Mouse (Mus musculus): ENCODE results near the gene Eri2. TPM values are rescaled to one million over a fixed set of nuclear protein-coding genes. Genes with fewer than 3 reads are reported as not detected.

Eri2 gene
- polyA plus RNA-seq (2015; fragmentation: Nextera tagmentation; extraction: Ambion mirVana): 13.3 TPM in 2 replicates

- ATAC-seq (replicated peaks; ENCODE audit: extremely low read depth, insufficient read depth, low FRiP score): peak; percentile 98
- H3K9ac ChIP-seq (ENCODE audit: low read length): peak within 1 kb of the TSS; percentile 90
- no peaks in the 10 kb centered on the region for H3K9me3 ChIP-seq (replicated peaks; ENCODE audit: control insufficient read depth, low read length)
- H3K4me3 ChIP-seq (ENCODE audit: low read length): peak within 1 kb of the TSS; percentile 84
- H3K27ac ChIP-seq (ENCODE audit: low read length): peak within 1 kb of the TSS; percentile 85
- H3K36me3 ChIP-seq (ENCODE audit: control insufficient read depth, insufficient read depth): peaks cover 8% of the 10 kb centered on the region
- peaks cover 9% of the 10 kb centered on the region for H3K4me1 ChIP-seq (ENCODE audit: control insufficient read depth, insufficient read depth, low read length)
- H3K27me3 ChIP-seq (ENCODE audit: control insufficient read depth, insufficient read depth, low read length): no peaks in the 10 kb centered on the region
- peak within 1 kb of the TSS; percentile 91 for H3K4me2 ChIP-seq (ENCODE audit: low read depth, low read length)
- WGBS: under 1% methylated on average over 53 of the region's 53 CpGs
Observed at GRCm38 (mm10) chr7:119793586-119794250, at the start of gene Eri2, which contains the start of gene Rexo5. Eri2 (minus strand) TSS chr7:119794058. Rexo5 (plus strand) TSS chr7:119794006.

DNA sequence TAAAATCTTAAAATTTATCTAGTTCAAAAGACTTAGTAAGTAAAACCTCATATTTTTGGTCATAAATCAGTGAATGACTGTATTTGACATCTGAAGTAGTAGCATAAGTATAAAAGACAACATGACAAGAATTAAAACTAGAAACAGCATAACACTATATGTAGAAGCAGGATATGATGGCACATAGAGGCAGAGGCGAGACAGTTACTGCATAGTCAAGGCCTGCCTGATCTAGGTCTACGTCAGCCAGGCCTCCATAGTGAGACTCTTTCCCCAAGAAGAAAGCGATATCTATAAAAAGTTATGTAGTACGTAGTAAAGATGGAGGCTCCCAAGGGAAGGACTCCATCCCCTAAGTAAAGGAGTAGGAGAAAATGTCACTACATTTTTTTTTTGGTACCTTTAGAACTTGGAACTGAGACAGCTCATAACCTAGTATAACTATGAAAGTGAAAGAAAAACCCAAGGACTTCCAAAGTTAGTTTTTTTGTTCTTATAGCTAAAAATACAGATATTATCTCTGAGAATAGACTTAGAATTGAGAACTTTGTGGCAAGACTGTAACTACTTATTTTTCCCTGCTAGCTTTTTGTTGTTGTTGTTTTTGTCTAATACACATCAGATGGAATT is 48.1 kb upstream of the Eri2 start:
- H3K27me3 ChIP-seq (ENCODE audit: control insufficient read depth, insufficient read depth, low read length): no peaks in the 10 kb centered on the region
- no peak overlapping the region for H3K4me2 ChIP-seq (ENCODE audit: low read depth, low read length)
- no peaks in the 10 kb centered on the region for H3K4me1 ChIP-seq (ENCODE audit: control insufficient read depth, insufficient read depth, low read length)
- ATAC-seq (replicated peaks; ENCODE audit: extremely low read depth, insufficient read depth, low FRiP score): no peak
- H3K9me3 ChIP-seq (replicated peaks; ENCODE audit: control insufficient read depth, low read length): no peaks in the 10 kb centered on the region
- 91% methylated on average over 4 of the region's 4 CpGs for WGBS
- H3K27ac ChIP-seq (ENCODE audit: low read length): no peak overlapping the region
- no peak overlapping the region for H3K4me3 ChIP-seq (ENCODE audit: low read length)
- H3K36me3 ChIP-seq (ENCODE audit: control insufficient read depth, insufficient read depth): peaks cover 11% of the 10 kb centered on the region; the same call in 1 of the 2 replicates
- H3K9ac ChIP-seq (ENCODE audit: low read length): no peak overlapping the region

- 79% methylated on average over 4 of the region's 4 CpGs for WGBS
- Histone ChIP-seq H3K9ac (ENCODE audit: low read length) (no peak overlapping the region), H3K4me1 (ENCODE audit: control insufficient read depth, insufficient read depth, low read length) (no peaks in the 10 kb centered on the region), H3K36me3 (ENCODE audit: control insufficient read depth, insufficient read depth) (no peaks in the 10 kb centered on the region), H3K4me2 (ENCODE audit: low read depth, low read length) (no peak overlapping the region), H3K27ac (ENCODE audit: low read length) (no peak overlapping the region; the same call in 1 of the 2 replicates), H3K27me3 (ENCODE audit: control insufficient read depth, insufficient read depth, low read length) (no peaks in the 10 kb centered on the region), H3K4me3 (ENCODE audit: low read length) (no peak overlapping the region), H3K9me3 (replicated peaks; ENCODE audit: control insufficient read depth, low read length) (no peaks in the 10 kb centered on the region)
- ATAC-seq (replicated peaks; ENCODE audit: extremely low read depth, insufficient read depth, low FRiP score): 0 out of 2 replicates have a peak, but pooled peaks have one; percentile 32
Observed at GRCm38 (mm10) chr7:119835996-119836777, 42.3 kb upstream of the Eri2 start.

- Histone ChIP-seq H3K9ac (ENCODE audit: low read length) (no peak overlapping the region), H3K4me1 (ENCODE audit: control insufficient read depth, insufficient read depth, low read length) (no peaks in the 10 kb centered on the region), H3K27ac (ENCODE audit: low read length) (no peak overlapping the region), H3K27me3 (ENCODE audit: control insufficient read depth, insufficient read depth, low read length) (no peaks in the 10 kb centered on the region), H3K4me3 (ENCODE audit: low read length) (no peak overlapping the region), H3K4me2 (ENCODE audit: low read depth, low read length) (no peak overlapping the region), H3K36me3 (ENCODE audit: control insufficient read depth, insufficient read depth) (no peaks in the 10 kb centered on the region), H3K9me3 (replicated peaks; ENCODE audit: control insufficient read depth, low read length) (no peaks in the 10 kb centered on the region)
- 87% methylated on average over 1 of the region's 1 CpGs for WGBS
- no peak for ATAC-seq (replicated peaks; ENCODE audit: extremely low read depth, insufficient read depth, low FRiP score)
Observed at GRCm38 (mm10) chr7:119835371-119835770, 41.5 kb upstream of the Eri2 start.

GRCm38 (mm10) chr7:119808723-119809122 is 14.9 kb upstream of the Eri2 start:
- Histone ChIP-seq H3K9me3 (replicated peaks; ENCODE audit: control insufficient read depth, low read length) (no peaks in the 10 kb centered on the region), H3K36me3 (ENCODE audit: control insufficient read depth, insufficient read depth) (peaks cover 2% of the 10 kb centered on the region; the same call in 1 of the 2 replicates), H3K9ac (ENCODE audit: low read length) (no peak overlapping the region), H3K4me2 (ENCODE audit: low read depth, low read length) (no peak overlapping the region), H3K4me1 (ENCODE audit: control insufficient read depth, insufficient read depth, low read length) (no peaks in the 10 kb centered on the region), H3K27me3 (ENCODE audit: control insufficient read depth, insufficient read depth, low read length) (no peaks in the 10 kb centered on the region), H3K27ac (ENCODE audit: low read length) (no peak overlapping the region), H3K4me3 (ENCODE audit: low read length) (no peak overlapping the region)
- ATAC-seq (replicated peaks; ENCODE audit: extremely low read depth, insufficient read depth, low FRiP score): no peak
- 93% methylated on average over 3 of the region's 3 CpGs for WGBS

DNA sequence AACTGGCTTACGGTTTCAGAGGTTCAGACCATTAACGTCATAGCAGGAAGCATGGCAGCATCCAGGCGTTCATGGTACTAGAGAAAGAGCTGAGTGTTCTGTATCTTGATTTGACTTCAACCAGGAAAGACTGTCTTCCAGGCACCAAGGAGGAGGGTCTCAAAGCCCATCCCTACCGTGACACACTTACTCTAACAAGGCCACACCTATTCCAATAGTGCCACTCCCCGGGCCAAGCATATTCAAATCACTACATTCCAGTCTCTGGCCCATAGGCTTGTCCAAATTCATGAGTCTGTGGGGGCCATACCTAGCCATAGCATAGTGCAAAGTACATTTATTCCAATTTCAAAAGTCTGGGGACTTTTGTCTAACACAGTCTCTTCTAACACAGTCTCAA is 13.5 kb upstream of the Eri2 start:
- H3K4me2 ChIP-seq (ENCODE audit: low read depth, low read length): no peak overlapping the region
- H3K4me3 ChIP-seq (ENCODE audit: low read length): no peak overlapping the region
- no peak overlapping the region for H3K9ac ChIP-seq (ENCODE audit: low read length)
- ATAC-seq (replicated peaks; ENCODE audit: extremely low read depth, insufficient read depth, low FRiP score): no peak
- H3K27ac ChIP-seq (ENCODE audit: low read length): no peak overlapping the region
- H3K9me3 ChIP-seq (replicated peaks; ENCODE audit: control insufficient read depth, low read length): no peaks in the 10 kb centered on the region
- no peaks in the 10 kb centered on the region for H3K4me1 ChIP-seq (ENCODE audit: control insufficient read depth, insufficient read depth, low read length)
- H3K27me3 ChIP-seq (ENCODE audit: control insufficient read depth, insufficient read depth, low read length): no peaks in the 10 kb centered on the region
- H3K36me3 ChIP-seq (ENCODE audit: control insufficient read depth, insufficient read depth): peaks cover 2% of the 10 kb centered on the region; the same call in 1 of the 2 replicates
- WGBS: 93% methylated on average over 5 of the region's 5 CpGs

GRCm38 (mm10) chr7:119800991-119801390 is 7.1 kb upstream of the Eri2 start:
- no peak overlapping the region for H3K4me2 ChIP-seq (ENCODE audit: low read depth, low read length)
- no peak overlapping the region for H3K27ac ChIP-seq (ENCODE audit: low read length)
- H3K9ac ChIP-seq (ENCODE audit: low read length): no peak overlapping the region
- ATAC-seq (replicated peaks; ENCODE audit: extremely low read depth, insufficient read depth, low FRiP score): no peak
- no peaks in the 10 kb centered on the region for H3K27me3 ChIP-seq (ENCODE audit: control insufficient read depth, insufficient read depth, low read length)
- H3K36me3 ChIP-seq (ENCODE audit: control insufficient read depth, insufficient read depth): no peaks in the 10 kb centered on the region
- no peaks in the 10 kb centered on the region for H3K9me3 ChIP-seq (replicated peaks; ENCODE audit: control insufficient read depth, low read length)
- no peaks in the 10 kb centered on the region for H3K4me1 ChIP-seq (ENCODE audit: control insufficient read depth, insufficient read depth, low read length)
- no peak overlapping the region for H3K4me3 ChIP-seq (ENCODE audit: low read length)
- WGBS: 69% methylated on average over 3 of the region's 3 CpGs

- no peak for ATAC-seq (replicated peaks; ENCODE audit: extremely low read depth, insufficient read depth, low FRiP score)
- no peak overlapping the region for H3K27ac ChIP-seq (ENCODE audit: low read length)
- 96% methylated on average over 3 of the region's 3 CpGs for WGBS
- H3K36me3 ChIP-seq (ENCODE audit: control insufficient read depth, insufficient read depth): no peaks in the 10 kb centered on the region
- no peak overlapping the region for H3K4me2 ChIP-seq (ENCODE audit: low read depth, low read length)
- no peaks in the 10 kb centered on the region for H3K9me3 ChIP-seq (replicated peaks; ENCODE audit: control insufficient read depth, low read length)
- H3K4me3 ChIP-seq (ENCODE audit: low read length): no peak overlapping the region
- H3K27me3 ChIP-seq (ENCODE audit: control insufficient read depth, insufficient read depth, low read length): no peaks in the 10 kb centered on the region
- no peak overlapping the region for H3K9ac ChIP-seq (ENCODE audit: low read length)
- H3K4me1 ChIP-seq (ENCODE audit: control insufficient read depth, insufficient read depth, low read length): no peaks in the 10 kb centered on the region
Observed at GRCm38 (mm10) chr7:119800488-119800887, 6.6 kb upstream of the Eri2 start.

- H3K4me2 ChIP-seq (ENCODE audit: low read depth, low read length): peak overlapping the region; percentile 56
- H3K4me1 ChIP-seq (ENCODE audit: control insufficient read depth, insufficient read depth, low read length): peaks cover 9% of the 10 kb centered on the region
- H3K9ac ChIP-seq (ENCODE audit: low read length): no peak overlapping the region
- H3K4me3 ChIP-seq (ENCODE audit: low read length): peak overlapping the region; percentile 34
- H3K27ac ChIP-seq (ENCODE audit: low read length): no peak overlapping the region
- no peaks in the 10 kb centered on the region for H3K9me3 ChIP-seq (replicated peaks; ENCODE audit: control insufficient read depth, low read length)
- ATAC-seq (replicated peaks; ENCODE audit: extremely low read depth, insufficient read depth, low FRiP score): no peak
- no peaks in the 10 kb centered on the region for H3K36me3 ChIP-seq (ENCODE audit: control insufficient read depth, insufficient read depth)
- no peaks in the 10 kb centered on the region for H3K27me3 ChIP-seq (ENCODE audit: control insufficient read depth, insufficient read depth, low read length)
Observed at GRCm38 (mm10) chr7:119795311-119795710, 1.5 kb upstream of the Eri2 start.
